Mouse (Mus musculus): ENCODE measurements at regions not wholly inside any gene's neighbourhood (a gene's known extent, or its start where the extent isn't known, plus 50 kb on each side); places are given as distances from the start of the nearest gene placed in this dataset.

GRCm38 (mm10) chr10:44599964-44600334, 71.6 kb upstream of the Prdm1 start:
- TF ChIP-seq CTCF (IDR thresholded peaks at IDR 0.05; ENCODE audit: low read depth, low read length) (no peak), GATA1 (IDR thresholded peaks at IDR 0.05; ENCODE audit: borderline replicate concordance, low read length) (no peak), POLR2AphosphoS5 (IDR thresholded peaks at IDR 0.05; ENCODE audit: insufficient replicate concordance, low read depth, low read length) (no peak)
